Mouse (Mus musculus) bone marrow, adult 2 months (tissue): ENCODE measurements around the gene Dctd.

ENCODE experiments used
- CTCF ChIP-seq: fragments of 200-500 bp; IDR thresholded peaks from 2 replicates; pipeline ENCODE4 v1.5.1; 2011; ENCODE audit warnings: low read length, control low read depth; ENCODE audit not compliant: control insufficient read depth, insufficient read depth
- POLR2A ChIP-seq: fragments of 200-500 bp; IDR thresholded peaks from 2 replicates; pipeline ENCODE4 v1.6.1; 2011; ENCODE audit warnings: low read depth, mild to moderate bottlenecking, control low read depth, low read length, borderline replicate concordance; ENCODE audit not compliant: control insufficient read depth

GRCm38 (mm10) chr8:48126954-48127353 lies 28.1 kb downstream of the Dctd start:
- no peak for TF ChIP-seq POLR2A
- no peak for TF ChIP-seq CTCF
